Mouse (Mus musculus): Measurements from ENCODE around the gene Spsb3. TPM values are rescaled to one million over a fixed set of nuclear protein-coding genes. Genes with fewer than 3 reads are reported as not detected.

The Spsb3 gene
- total and polyA plus RNA-seq, 3 experiments: 30.4 to 47.0 (median 33.8) TPM

GRCm38 (mm10) chr17:24851381-24852125 is 34.9 kb upstream of the Spsb3 start:
- H3K27ac ChIP-seq: no peak overlapping the region; the same call in 1 of the 2 replicates
- no peak for DNase-seq
- intact Hi-C loops (cut with DNase I): loop anchor here (2.0 kb wide), 1 partner anchor 33 kb away; no protein-coding TSS in a partner anchor

DNA sequence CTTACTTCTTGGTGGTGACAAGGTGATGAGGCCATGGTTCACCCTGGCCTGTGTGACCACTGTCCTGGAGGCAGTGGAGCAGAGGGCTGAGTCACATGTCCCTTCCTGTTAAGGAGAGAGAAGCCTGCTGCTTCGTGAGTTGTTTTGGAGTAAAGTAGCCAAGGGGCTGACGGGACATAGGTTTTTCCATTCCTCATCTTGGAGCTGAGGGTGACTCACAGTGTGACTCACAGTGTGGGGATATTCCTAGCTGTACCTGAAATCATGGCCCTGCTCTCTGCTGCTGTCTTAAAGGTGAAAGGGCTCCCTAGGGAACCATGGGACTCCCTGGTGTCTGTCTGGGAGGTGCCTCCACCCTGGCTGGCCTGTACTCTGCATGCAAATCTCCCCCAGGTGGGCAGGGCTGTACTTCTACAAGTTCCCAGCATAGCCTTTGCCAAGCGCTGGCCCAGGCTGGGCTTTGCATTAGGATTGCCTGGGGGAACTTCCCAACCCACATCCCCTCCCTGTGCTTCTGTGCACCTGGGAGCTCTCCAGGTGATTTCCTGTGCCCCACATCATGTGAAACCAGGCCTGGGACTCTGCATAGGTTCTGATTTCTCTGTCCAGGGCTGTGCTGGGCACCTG is 30.5 kb upstream of the Spsb3 start:
- H3K9ac ChIP-seq (ENCODE audit: low read depth, low read length): no peak overlapping the region
- no peaks in the 10 kb centered on the region for H3K79me2 ChIP-seq (replicated peaks; ENCODE audit: control insufficient read depth, insufficient read depth, low read length)
- H3K27ac ChIP-seq: no peak overlapping the region
- no peak for DNase-seq
- no peaks in the 10 kb centered on the region for H3K36me3 ChIP-seq (ENCODE audit: control insufficient read depth, insufficient read depth, low read length)
- 59% methylated on average over 3 of the region's 3 CpGs for WGBS
- no peak overlapping the region for H3K4me3 ChIP-seq
- no peaks in the 10 kb centered on the region for H3K27me3 ChIP-seq (ENCODE audit: control insufficient read depth, insufficient read depth, low read length)
- H3K4me1 ChIP-seq (ENCODE audit: control insufficient read depth, insufficient read depth, low read length): no peaks in the 10 kb centered on the region; the same call in none of the 2 replicates
- intact Hi-C loops (cut with DNase I): no loop called here
- no peak for TF ChIP-seq EP300 (IDR thresholded peaks at IDR 0.05; ENCODE audit: insufficient read depth, low read depth, low read length)
- no peak for TF ChIP-seq CTCF (IDR thresholded peaks at IDR 0.05)
- TF ChIP-seq POLR2A (IDR thresholded peaks at IDR 0.05; ENCODE audit: insufficient read depth, low read depth, low read length): no peak

More at GRCm38 (mm10) chr17:24851381-24852125, 34.9 kb upstream of the Spsb3 start:
- WGBS: 81% methylated on average over 10 of the region's 10 CpGs
- H3K9ac ChIP-seq (ENCODE audit: low read depth, low read length): peak overlapping the region; percentile 71; the same call in 1 of the 2 replicates
- peaks cover 2% of the 10 kb centered on the region for H3K4me1 ChIP-seq (ENCODE audit: control insufficient read depth, insufficient read depth, low read length)
- no peaks in the 10 kb centered on the region for H3K27me3 ChIP-seq (ENCODE audit: control insufficient read depth, insufficient read depth, low read length)
- no peaks in the 10 kb centered on the region for H3K79me2 ChIP-seq (replicated peaks; ENCODE audit: control insufficient read depth, insufficient read depth, low read length)
- no peaks in the 10 kb centered on the region for H3K36me3 ChIP-seq (ENCODE audit: control insufficient read depth, insufficient read depth, low read length)
- TF ChIP-seq EP300 (IDR thresholded peaks at IDR 0.05; ENCODE audit: insufficient read depth, low read depth, low read length) (no peak), CTCF (IDR thresholded peaks at IDR 0.05) (no peak), POLR2A (IDR thresholded peaks at IDR 0.05; ENCODE audit: insufficient read depth, low read depth, low read length) (no peak)
- peak overlapping the region; percentile 62 for H3K4me3 ChIP-seq

DNA sequence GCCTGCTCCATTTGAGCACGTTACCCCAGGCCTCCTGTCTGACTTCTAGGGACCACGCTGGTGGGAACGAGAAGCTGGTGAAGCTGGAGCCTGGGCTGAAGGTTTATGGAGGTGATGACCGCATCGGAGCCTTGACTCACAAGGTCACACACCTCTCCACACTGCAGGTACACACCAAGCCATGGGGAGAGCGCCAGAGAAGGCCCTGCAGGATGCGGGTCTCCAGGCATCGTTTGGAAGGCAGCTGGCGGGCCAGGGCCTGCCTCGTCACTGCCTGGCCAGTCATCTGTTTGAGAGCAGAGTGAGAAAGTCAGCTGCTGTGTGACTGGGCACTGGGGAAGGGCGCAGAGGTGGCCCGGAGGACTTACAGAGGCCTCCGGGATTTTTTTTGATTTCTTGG is 29.9 kb upstream of the Spsb3 start:
- Histone ChIP-seq H3K9ac (ENCODE audit: low read depth, low read length) (no peak overlapping the region), H3K4me3 (no peak overlapping the region), H3K27me3 (ENCODE audit: control insufficient read depth, insufficient read depth, low read length) (no peaks in the 10 kb centered on the region), H3K36me3 (ENCODE audit: control insufficient read depth, insufficient read depth, low read length) (no peaks in the 10 kb centered on the region), H3K79me2 (replicated peaks; ENCODE audit: control insufficient read depth, insufficient read depth, low read length) (no peaks in the 10 kb centered on the region), H3K4me1 (ENCODE audit: control insufficient read depth, insufficient read depth, low read length) (no peaks in the 10 kb centered on the region; the same call in none of the 2 replicates), H3K27ac (no peak overlapping the region)
- DNase-seq: no peak
- intact Hi-C loops (cut with DNase I): no loop called here
- TF ChIP-seq EP300 (IDR thresholded peaks at IDR 0.05; ENCODE audit: insufficient read depth, low read depth, low read length) (no peak), POLR2A (IDR thresholded peaks at IDR 0.05; ENCODE audit: insufficient read depth, low read depth, low read length) (no peak), CTCF (IDR thresholded peaks at IDR 0.05) (no peak)
- WGBS: 91% methylated on average over 13 of the region's 13 CpGs

DNA sequence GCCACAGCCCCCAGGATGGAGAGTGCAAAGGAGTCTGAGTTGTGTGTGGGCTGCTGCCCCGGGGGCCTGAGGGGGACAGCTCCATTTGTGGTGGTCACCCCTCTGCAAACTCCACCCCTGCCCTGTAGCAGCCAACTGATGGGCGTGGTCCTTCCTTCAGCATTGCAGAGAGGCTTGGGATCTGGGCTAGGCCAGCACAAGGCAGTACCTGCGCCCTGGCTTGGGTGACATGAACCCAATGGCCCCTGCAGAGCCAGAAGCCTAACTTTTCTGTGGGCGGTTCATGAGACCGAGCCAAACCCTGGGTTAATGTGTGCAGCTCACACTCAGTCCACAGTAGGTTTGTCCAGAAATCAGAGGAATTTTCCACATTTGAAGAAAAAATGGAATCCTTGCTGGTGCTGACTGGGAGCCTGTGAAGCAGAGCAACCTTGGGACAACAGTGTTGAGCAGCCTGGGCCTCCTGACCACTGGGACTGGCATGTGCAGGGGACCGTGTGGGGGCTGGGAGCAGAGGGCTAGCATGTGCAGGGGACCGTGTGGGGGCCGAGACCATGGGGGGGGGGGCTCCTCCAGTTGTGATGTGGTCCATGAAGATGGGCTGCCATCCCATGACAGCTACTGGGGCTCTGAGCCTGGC is 28.5 kb upstream of the Spsb3 start:
- Histone ChIP-seq H3K4me3 (no peak overlapping the region), H3K9ac (ENCODE audit: low read depth, low read length) (no peak overlapping the region), H3K36me3 (ENCODE audit: control insufficient read depth, insufficient read depth, low read length) (no peaks in the 10 kb centered on the region), H3K27me3 (ENCODE audit: control insufficient read depth, insufficient read depth, low read length) (no peaks in the 10 kb centered on the region), H3K79me2 (replicated peaks; ENCODE audit: control insufficient read depth, insufficient read depth, low read length) (no peaks in the 10 kb centered on the region), H3K4me1 (ENCODE audit: control insufficient read depth, insufficient read depth, low read length) (no peaks in the 10 kb centered on the region; the same call in 1 of the 2 replicates), H3K27ac (no peak overlapping the region)
- 83% methylated on average over 8 of the region's 8 CpGs for WGBS
- no peak for TF ChIP-seq POLR2A (IDR thresholded peaks at IDR 0.05; ENCODE audit: insufficient read depth, low read depth, low read length)
- TF ChIP-seq EP300 (IDR thresholded peaks at IDR 0.05; ENCODE audit: insufficient read depth, low read depth, low read length): no peak
- TF ChIP-seq CTCF (IDR thresholded peaks at IDR 0.05): no peak
- no peak for DNase-seq
- intact Hi-C loops (cut with DNase I): no loop called here

GRCm38 (mm10) chr17:24858967-24859366 is 27.5 kb upstream of the Spsb3 start:
- Histone ChIP-seq H3K79me2 (replicated peaks; ENCODE audit: control insufficient read depth, insufficient read depth, low read length) (no peaks in the 10 kb centered on the region), H3K9ac (ENCODE audit: low read depth, low read length) (no peak overlapping the region), H3K4me3 (no peak overlapping the region), H3K27ac (no peak overlapping the region), H3K4me1 (ENCODE audit: control insufficient read depth, insufficient read depth, low read length) (no peaks in the 10 kb centered on the region; the same call in 1 of the 2 replicates), H3K27me3 (ENCODE audit: control insufficient read depth, insufficient read depth, low read length) (no peaks in the 10 kb centered on the region), H3K36me3 (ENCODE audit: control insufficient read depth, insufficient read depth, low read length) (no peaks in the 10 kb centered on the region)
- TF ChIP-seq CTCF (IDR thresholded peaks at IDR 0.05) (no peak), POLR2A (IDR thresholded peaks at IDR 0.05; ENCODE audit: insufficient read depth, low read depth, low read length) (no peak), EP300 (IDR thresholded peaks at IDR 0.05; ENCODE audit: insufficient read depth, low read depth, low read length) (no peak)
- intact Hi-C loops (cut with DNase I): no loop called here
- no peak for DNase-seq
- WGBS: 68% methylated on average over 6 of the region's 6 CpGs

All from heart, adult 2 months (tissue).